15 mouse cellular contexts compared by ENCODE assay signal in genomic region chr9:121794972-121795539, GRCm38 (mm10). TPM values are rescaled to one million over a fixed set of nuclear protein-coding genes. Genes with fewer than 3 reads are reported as not detected.
DNase-seq lines count a peak whose midpoint lies in the region; ATAC-seq and TF ChIP-seq lines count a peak whose summit lies in the region.
"Had no signal": no experiment of that assay in that cellular context is flagged by ENCODE, and none has a peak within 500 bp of the region (broad histone marks: within the 10 kb centered on the region; RNA-seq: fewer than 3 reads in every experiment).

No protein-coding gene starts in this region.

- peaks cover 18% of the 10 kb centered on the region; the same call in 1 of the 2 replicates for H3K4me1 ChIP-seq in heart, embryonic 11.5 days (ENCODE audit: control insufficient read depth, insufficient read depth, low read length)
- peaks cover 27% of the 10 kb centered on the region for H3K4me1 ChIP-seq in neural tube, embryonic 13.5 days (replicated peaks)
- peaks cover 14% of the 10 kb centered on the region for H3K4me1 ChIP-seq in hindbrain, postnatal 0 days (ENCODE audit: insufficient read depth, low read length)

- no peak overlapping the region for H3K4me3 ChIP-seq in heart, embryonic 11.5 days (ENCODE audit: low read depth, low read length)
- no peak overlapping the region for H3K4me3 ChIP-seq in neural tube, embryonic 13.5 days
- H3K4me3 ChIP-seq in hindbrain, postnatal 0 days (ENCODE audit: low read length): no peak overlapping the region
- H3K4me3 ChIP-seq: embryonic facial prominence, embryonic 12.5 days had no signal

- no peaks in the 10 kb centered on the region for H3K9me3 ChIP-seq in heart, embryonic 11.5 days (replicated peaks; ENCODE audit: control insufficient read depth, low read length)
- no peaks in the 10 kb centered on the region for H3K9me3 ChIP-seq in neural tube, embryonic 13.5 days
- H3K9me3 ChIP-seq in hindbrain, postnatal 0 days (ENCODE audit: low read length): no peaks in the 10 kb centered on the region
- H3K9me3 ChIP-seq: embryonic facial prominence, embryonic 12.5 days had no signal

- 52% methylated on average over 1 of the region's 1 CpGs for WGBS in heart, embryonic 11.5 days (ENCODE audit: insufficient replicate concordance)
- 26% methylated on average over 1 of the region's 1 CpGs for WGBS in neural tube, embryonic 13.5 days
- WGBS in hindbrain, postnatal 0 days: 17% methylated on average over 1 of the region's 1 CpGs

- DNase-seq in heart, adult 8-10 months (ENCODE audit: low spot score): peak; percentile 55
- no peak for DNase-seq in neural tube, embryonic 10.5 days (ENCODE audit: extremely low spot score, low spot score)
- DNase-seq in hindbrain, postnatal 0 days (ENCODE audit: low spot score): peak; percentile 50
- no peak for DNase-seq in spleen, postnatal 36 days (ENCODE audit: low spot score in 2 of 2)
- no peak for DNase-seq in urinary bladder, postnatal 10 days (ENCODE audit: low spot score)
- DNase-seq in thymus, postnatal 4 days: no peak
- DNase-seq: cerebellum, adult 9-10 months; thymus, postnatal 36 days had no signal

- H3K36me3 ChIP-seq in heart, embryonic 11.5 days (ENCODE audit: control insufficient read depth, insufficient read depth, low read length): no peaks in the 10 kb centered on the region
- H3K36me3 ChIP-seq in neural tube, embryonic 13.5 days: no peaks in the 10 kb centered on the region
- no peaks in the 10 kb centered on the region for H3K36me3 ChIP-seq in hindbrain, postnatal 0 days (ENCODE audit: insufficient read depth, low read length)
- H3K36me3 ChIP-seq: embryonic facial prominence, embryonic 12.5 days had no signal

- H3K27ac ChIP-seq in heart, embryonic 11.5 days (ENCODE audit: low read depth, low read length): no peak overlapping the region
- 0 out of 2 replicates have a peak overlapping the region, but pooled peaks have one; percentile 42 for H3K27ac ChIP-seq in neural tube, embryonic 13.5 days (replicated peaks)
- peak overlapping the region; percentile 41; the same call in 1 of the 2 replicates for H3K27ac ChIP-seq in hindbrain, postnatal 0 days
- H3K27ac ChIP-seq: embryonic facial prominence, embryonic 12.5 days had no signal

- H3K9ac ChIP-seq in heart, embryonic 11.5 days (ENCODE audit: low read depth, low read length): no peak overlapping the region
- no peak overlapping the region for H3K9ac ChIP-seq in neural tube, embryonic 13.5 days
- no peak overlapping the region for H3K9ac ChIP-seq in hindbrain, postnatal 0 days (replicated peaks; ENCODE audit: low read length)
- H3K9ac ChIP-seq: embryonic facial prominence, embryonic 12.5 days had no signal

- ATAC-seq in heart, embryonic 11.5 days (replicated peaks; ENCODE audit: insufficient number of reproducible peaks, low FRiP score, low TSS enrichment): no peak
- peak; percentile 48 for ATAC-seq in neural tube, embryonic 13.5 days (ENCODE audit: low read depth)
- peak; percentile 59 for ATAC-seq in hindbrain, postnatal 0 days
- ATAC-seq: forebrain, embryonic 16.5 days had no signal

- peaks cover 12% of the 10 kb centered on the region for H3K27me3 ChIP-seq in heart, embryonic 11.5 days (ENCODE audit: control insufficient read depth, insufficient read depth, low read length)
- H3K27me3 ChIP-seq in neural tube, embryonic 13.5 days: peaks cover 14% of the 10 kb centered on the region; the same call in 1 of the 2 replicates
- no peaks in the 10 kb centered on the region for H3K27me3 ChIP-seq in hindbrain, postnatal 0 days (ENCODE audit: insufficient read depth, low read length)
- H3K27me3 ChIP-seq: embryonic facial prominence, embryonic 12.5 days had no signal

- no peak overlapping the region for H3K4me2 ChIP-seq in heart, embryonic 11.5 days
- no peak overlapping the region for H3K4me2 ChIP-seq in neural tube, embryonic 13.5 days
- H3K4me2 ChIP-seq in hindbrain, postnatal 0 days (ENCODE audit: low read depth, low read length): no peak overlapping the region
- H3K4me2 ChIP-seq: embryonic facial prominence, embryonic 12.5 days had no signal

- TF ChIP-seq CTCF in hindbrain, postnatal 0 days (IDR thresholded peaks at IDR 0.05; ENCODE audit: low read depth): no peak

RNA-seq across cellular contexts. Expression of gene Hhatl, which starts 2.7 kb away (rescaled TPM):
- total RNA-seq in heart, adult 8-10 months (2022): 100 to 1,000 TPM; 100 to 119 (median 118) TPM
- 3.6 and 4.8 TPM in 2 replicates for polyA plus RNA-seq in heart, embryonic 11.5 days (2014; fragmentation: Nextera tagmentation; extraction: Ambion mirVana)
- 0.10 and 0.37 TPM in 2 replicates for polyA plus RNA-seq in neural tube, embryonic 13.5 days (2015; fragmentation: Nextera tagmentation; extraction: Ambion mirVana)
- total RNA-seq in hindbrain, postnatal 0 days (2014; rRNA removed): 1.2 and 1.8 TPM in 2 replicates
- 0.78 and 0.85 TPM in 2 replicates for polyA plus RNA-seq in hindbrain, postnatal 0 days (2015; fragmentation: Nextera tagmentation; extraction: Ambion mirVana)
- total RNA-seq: CH12.LX; granulocyte monocyte progenitor cell, adult 5-6 weeks; megakaryocyte, adult 5-6 weeks had no signal
- polyA plus RNA-seq: forebrain, embryonic 16.5 days had no signal

RNA-seq across cellular contexts. Expression of gene Klhl40, which starts 17.6 kb away (rescaled TPM):
- total RNA-seq in heart, adult 8-10 months (2022): 10 to 100 TPM; 17.9 to 23.6 (median 20.0) TPM
- 0.59 and 0.84 TPM in 2 replicates for polyA plus RNA-seq in heart, embryonic 11.5 days (2014; fragmentation: Nextera tagmentation; extraction: Ambion mirVana)
- polyA plus RNA-seq in neural tube, embryonic 13.5 days (2015; fragmentation: Nextera tagmentation; extraction: Ambion mirVana): 0.95 and 2.0 TPM in 2 replicates
- 2.1 and 4.1 TPM in 2 replicates for total RNA-seq in hindbrain, postnatal 0 days (2014; rRNA removed)
- polyA plus RNA-seq in hindbrain, postnatal 0 days (2015; fragmentation: Nextera tagmentation; extraction: Ambion mirVana): 2.3 and 2.4 TPM in 2 replicates
- total RNA-seq: CH12.LX; megakaryocyte, adult 5-6 weeks had no signal

RNA-seq across cellular contexts. Expression of gene Zfp651, which starts 35.9 kb away (rescaled TPM):
- 100 to 1,000 TPM; 120 to 131 (median 129) TPM for total RNA-seq in heart, adult 8-10 months (2022)
- polyA plus RNA-seq in heart, embryonic 11.5 days (2014; fragmentation: Nextera tagmentation; extraction: Ambion mirVana): 7.1 and 7.8 TPM in 2 replicates
- polyA plus RNA-seq in neural tube, embryonic 13.5 days (2015; fragmentation: Nextera tagmentation; extraction: Ambion mirVana): 18.2 and 19.2 TPM in 2 replicates
- 62.3 and 70.1 TPM in 2 replicates for total RNA-seq in hindbrain, postnatal 0 days (2014; rRNA removed)
- 23.6 and 25.5 TPM in 2 replicates for polyA plus RNA-seq in hindbrain, postnatal 0 days (2015; fragmentation: Nextera tagmentation; extraction: Ambion mirVana)
- total RNA-seq: granulocyte monocyte progenitor cell, adult 5-6 weeks; megakaryocyte, adult 5-6 weeks had no signal

RNA-seq across cellular contexts. Expression of gene Ccdc13, which starts 44.2 kb away (rescaled TPM):
- total RNA-seq in heart, adult 8-10 months (2022): under 1 TPM in 2 of 4 experiments, not detected in 2; 0.12 to 0.27 TPM
- polyA plus RNA-seq in heart, embryonic 11.5 days (2014; fragmentation: Nextera tagmentation; extraction: Ambion mirVana): 0.23 TPM in 1 of 2 replicates, not detected in the other
- polyA plus RNA-seq in neural tube, embryonic 13.5 days (2015; fragmentation: Nextera tagmentation; extraction: Ambion mirVana): 2.8 and 3.0 TPM in 2 replicates
- 3.7 and 5.6 TPM in 2 replicates for total RNA-seq in hindbrain, postnatal 0 days (2014; rRNA removed)
- 3.3 and 4.0 TPM in 2 replicates for polyA plus RNA-seq in hindbrain, postnatal 0 days (2015; fragmentation: Nextera tagmentation; extraction: Ambion mirVana)
- total RNA-seq: granulocyte monocyte progenitor cell, adult 5-6 weeks; megakaryocyte, adult 5-6 weeks had no signal

Comparison
In these comparisons a context has a peak if more than half of its experiments do, and no peak if none do; other contexts are left out.
1. DNase-seq: peak in heart, adult 8-10 months (single experiment) and hindbrain, postnatal 0 days (single experiment); none in neural tube, embryonic 10.5 days (single experiment), spleen, postnatal 36 days (0 of 2), urinary bladder, postnatal 10 days (single experiment) and thymus, postnatal 4 days (single experiment).